Mouse (Mus musculus): ENCODE measurements at regions not wholly inside any gene's neighbourhood (a gene's known extent, or its start where the extent isn't known, plus 50 kb on each side); places are given as distances from the start of the nearest gene placed in this dataset.

GRCm38 (mm10) chr2:114723971-114724666 lies 69.4 kb upstream of the Dph6 start:
- DNase-seq (ENCODE audit: inconsistent ontology term), result no peak

GRCm38 (mm10) chr2:114727197-114727596 lies 72.4 kb upstream of the Dph6 start:
- DNase-seq (ENCODE audit: inconsistent ontology term), result no peak

- DNase-seq (ENCODE audit: inconsistent ontology term), result peak; percentile 43
Measured at GRCm38 (mm10) chr2:114734861-114735569, 80.3 kb upstream of the Dph6 start.

- peak; percentile 69 for DNase-seq (ENCODE audit: inconsistent ontology term)
Measured at GRCm38 (mm10) chr2:114739421-114740212, 84.9 kb upstream of the Dph6 start.

- DNase-seq (ENCODE audit: inconsistent ontology term), result no peak
Measured at GRCm38 (mm10) chr2:114763276-114763675, 108.5 kb upstream of the Dph6 start.

GRCm38 (mm10) chr2:114773723-114774122 lies 119.0 kb upstream of the Dph6 start:
- DNase-seq (ENCODE audit: inconsistent ontology term), result peak; percentile 78

- DNase-seq (ENCODE audit: inconsistent ontology term), result peak; percentile 26
Measured at GRCm38 (mm10) chr2:114774278-114774677, 119.5 kb upstream of the Dph6 start.

GRCm38 (mm10) chr2:114775532-114775931 lies 120.8 kb upstream of the Dph6 start:
- peak; percentile 72 for DNase-seq (ENCODE audit: inconsistent ontology term)

GRCm38 (mm10) chr2:114776176-114776575 lies 121.4 kb upstream of the Dph6 start:
- no peak for DNase-seq (ENCODE audit: inconsistent ontology term)

GRCm38 (mm10) chr2:114782450-114782849 lies 127.7 kb upstream of the Dph6 start:
- no peak for DNase-seq (ENCODE audit: inconsistent ontology term)

- no peak for DNase-seq (ENCODE audit: inconsistent ontology term)
Measured at GRCm38 (mm10) chr2:114784191-114784590, 129.4 kb upstream of the Dph6 start.

- DNase-seq (ENCODE audit: inconsistent ontology term), result no peak
Measured at GRCm38 (mm10) chr2:114788251-114788650, 133.5 kb upstream of the Dph6 start.

- DNase-seq (ENCODE audit: inconsistent ontology term), result no peak
Measured at GRCm38 (mm10) chr2:114796630-114797290, 142.0 kb upstream of the Dph6 start.

GRCm38 (mm10) chr2:114797291-114797650 lies 142.5 kb upstream of the Dph6 start:
- no peak for DNase-seq (ENCODE audit: inconsistent ontology term)

- no peak for DNase-seq (ENCODE audit: inconsistent ontology term)
Measured at GRCm38 (mm10) chr2:114803241-114803640, 148.5 kb upstream of the Dph6 start.

- no peak for DNase-seq (ENCODE audit: inconsistent ontology term)
Measured at GRCm38 (mm10) chr2:114803928-114804327, 149.2 kb upstream of the Dph6 start.

- no peak for DNase-seq (ENCODE audit: inconsistent ontology term)
Measured at GRCm38 (mm10) chr2:114805436-114806047, 150.8 kb upstream of the Dph6 start.

GRCm38 (mm10) chr2:114808046-114808445 lies 153.3 kb upstream of the Dph6 start:
- no peak for DNase-seq (ENCODE audit: inconsistent ontology term)

- DNase-seq (ENCODE audit: inconsistent ontology term), result no peak
Measured at GRCm38 (mm10) chr2:114812141-114812902, 157.6 kb upstream of the Dph6 start.

GRCm38 (mm10) chr2:114812903-114813290 lies 158.1 kb upstream of the Dph6 start:
- no peak for DNase-seq (ENCODE audit: inconsistent ontology term)

GRCm38 (mm10) chr2:114822657-114823056 lies 167.9 kb upstream of the Dph6 start:
- no peak for DNase-seq (ENCODE audit: inconsistent ontology term)

All from Muller cell, postnatal 12 days (primary cell).